Mouse (Mus musculus): ENCODE results near the gene Dlg3.

DNA sequence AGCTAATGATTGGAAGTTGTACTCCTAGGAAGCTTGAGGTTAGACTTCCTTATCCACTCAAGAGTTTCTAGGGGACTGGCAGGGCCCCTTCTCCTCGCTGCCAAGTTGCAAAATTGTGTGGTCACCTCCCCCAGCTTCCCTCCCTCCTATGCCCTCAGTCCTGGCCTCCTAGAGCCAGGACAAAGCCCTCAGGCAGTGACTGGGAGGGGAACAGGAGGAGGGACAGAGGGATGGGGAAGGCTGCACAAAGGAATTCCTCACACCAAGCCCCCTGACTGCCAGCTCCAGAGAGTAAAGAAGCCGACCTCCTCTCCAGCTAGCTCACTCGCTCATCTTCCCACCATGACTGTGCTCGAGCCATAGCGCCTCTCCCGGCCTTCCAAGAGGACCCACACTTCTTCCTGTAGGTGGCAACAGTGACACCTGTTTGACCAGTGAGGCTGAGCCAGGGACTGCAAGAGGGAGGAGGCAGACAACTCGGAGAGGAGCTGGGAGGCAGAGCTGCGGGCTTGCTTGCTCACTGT is 37.8 kb upstream of the Dlg3 start, which contains the start of gene Gdpd2:
- TF ChIP-seq CTCF (IDR thresholded peaks at IDR 0.05; ENCODE audit: borderline replicate concordance, extremely low read depth, insufficient read depth, insufficient read length) (peak; percentile 35; the same call in 1 of the 2 replicates), POLR2A (IDR thresholded peaks at IDR 0.05; ENCODE audit: borderline replicate concordance, extremely low read depth, insufficient read depth, insufficient read length, poor library complexity, severe bottlenecking) (no peak)

Measured in brain, embryonic 14.5 days (tissue).